Mouse (Mus musculus) C2C12 (cell line): Measurements from ENCODE around the gene Ippk. TPM values are rescaled to one million over a fixed set of nuclear protein-coding genes. Genes with fewer than 3 reads are reported as not detected.

Source experiments
- H3K27me3 ChIP-seq: one replicate; pipeline ENCODE4 v1.6.1; 2011; ENCODE audit not compliant: control insufficient read depth, insufficient read depth, insufficient read length
- H3K36me3 ChIP-seq: one replicate; pipeline ENCODE4 v1.6.1; 2011; ENCODE audit not compliant: control insufficient read depth, insufficient read depth
- H3K4me3 ChIP-seq: one replicate; pipeline ENCODE4 v1.5.1; 2011; ENCODE audit warnings: mild to moderate bottlenecking, control low read depth; ENCODE audit not compliant: poor library complexity, insufficient read depth, severe bottlenecking
- H3K79me2 ChIP-seq: one replicate; pipeline ENCODE4 v1.6.1; 2011; ENCODE audit not compliant: control insufficient read depth, insufficient read depth
- H3K79me3 ChIP-seq: one replicate; pipeline ENCODE4 v1.6.1; 2011; ENCODE audit warnings: low read depth, control low read depth
- H3ac ChIP-seq: one replicate; pipeline ENCODE3; 2011; ENCODE audit warnings: low read depth; ENCODE audit not compliant: control insufficient read depth, insufficient read length
- CEBPB ChIP-seq: IDR thresholded peaks from one replicate; pipeline ENCODE4 v1.6.1; 2011; ENCODE audit warnings: low read depth, mild to moderate bottlenecking, control low read depth, moderate library complexity
- CTCF ChIP-seq: IDR thresholded peaks from one replicate; pipeline ENCODE4 v1.5.1; 2011; ENCODE audit not compliant: control insufficient read depth, insufficient read depth, insufficient read length
- FOSL1 ChIP-seq: IDR thresholded peaks from one replicate; pipeline ENCODE4 v1.8.0; 2011; ENCODE audit warnings: mild to moderate bottlenecking, low read length; ENCODE audit not compliant: poor library complexity, insufficient read depth, severe bottlenecking
- MAX ChIP-seq: IDR thresholded peaks from one replicate; pipeline ENCODE4 v1.6.1; 2011; ENCODE audit warnings: mild to moderate bottlenecking, control low read depth
- MYOD1 ChIP-seq: IDR thresholded peaks from one replicate; pipeline ENCODE4 v1.6.1; 2011; ENCODE audit warnings: low read depth; ENCODE audit not compliant: control insufficient read depth, insufficient read length
- MYOG ChIP-seq: IDR thresholded peaks from one replicate; pipeline ENCODE4 v1.6.1; 2011; ENCODE audit not compliant: control insufficient read depth, insufficient read length; ENCODE audit errors: extremely low read depth
- USF1 ChIP-seq: IDR thresholded peaks from one replicate; pipeline ENCODE4 v1.6.1; 2011; ENCODE audit warnings: low read depth, mild to moderate bottlenecking, control low read depth, moderate library complexity
- polyA plus RNA-seq: library from polyadenylated mRNA; unstranded; fragments of >200 nt; fragmentation: generic; extraction: Trizol; gene quantifications from one replicate; pipeline ENCODE4 v1.2.1, GENCODE M21; 2012; ENCODE audit warnings: missing spikeins

Gene Ippk
- polyA plus RNA-seq, 1 experiment, result 5.4 TPM

- H3K36me3 ChIP-seq, result peaks cover 48% of the 10 kb centered on the region
- H3K79me2 ChIP-seq, result peaks cover 47% of the 10 kb centered on the region
- no peaks in the 10 kb centered on the region for H3K27me3 ChIP-seq
- peaks cover 23% of the 10 kb centered on the region for H3K79me3 ChIP-seq
- no peak overlapping the region for H3ac ChIP-seq
- TF ChIP-seq FOSL1 (no peak), MAX (no peak), MYOG (no peak), USF1 (no peak)
- no peak overlapping the region for H3K4me3 ChIP-seq
These were observed 12.4 kb downstream of the Ippk start for GRCm38 (mm10) chr13:49433268-49434029.

GRCm38 (mm10) chr13:49435745-49436144 lies 14.7 kb downstream of the Ippk start:
- no peak overlapping the region for H3K4me3 ChIP-seq
- H3K36me3 ChIP-seq, result peaks cover 52% of the 10 kb centered on the region
- H3K27me3 ChIP-seq, result no peaks in the 10 kb centered on the region
- no peak overlapping the region for H3ac ChIP-seq
- peaks cover 24% of the 10 kb centered on the region for H3K79me2 ChIP-seq
- TF ChIP-seq MYOG (no peak), MYOD1 (no peak), USF1 (no peak), MAX (no peak), CEBPB (no peak)
- peaks cover 8% of the 10 kb centered on the region for H3K79me3 ChIP-seq

- peaks cover 7% of the 10 kb centered on the region for H3K79me3 ChIP-seq
- TF ChIP-seq CTCF, result no peak
- no peak for TF ChIP-seq MAX
- TF ChIP-seq MYOD1, result no peak
- no peak for TF ChIP-seq FOSL1
- TF ChIP-seq USF1, result no peak
- H3ac ChIP-seq, result no peak overlapping the region
- peaks cover 52% of the 10 kb centered on the region for H3K36me3 ChIP-seq
- H3K79me2 ChIP-seq, result peaks cover 20% of the 10 kb centered on the region
- H3K4me3 ChIP-seq, result no peak overlapping the region
- no peaks in the 10 kb centered on the region for H3K27me3 ChIP-seq
These were observed 15.1 kb downstream of the Ippk start for GRCm38 (mm10) chr13:49436170-49436569.

GRCm38 (mm10) chr13:49444451-49444850 lies 23.4 kb downstream of the Ippk start:
- no peaks in the 10 kb centered on the region for H3K27me3 ChIP-seq
- H3K79me2 ChIP-seq, result no peaks in the 10 kb centered on the region
- H3K79me3 ChIP-seq, result no peaks in the 10 kb centered on the region
- peaks cover 36% of the 10 kb centered on the region for H3K36me3 ChIP-seq
- TF ChIP-seq MAX (no peak), CEBPB (no peak), FOSL1 (no peak), CTCF (no peak), MYOD1 (no peak), MYOG (no peak), USF1 (no peak)
- H3K4me3 ChIP-seq, result no peak overlapping the region
- H3ac ChIP-seq, result no peak overlapping the region

DNA sequence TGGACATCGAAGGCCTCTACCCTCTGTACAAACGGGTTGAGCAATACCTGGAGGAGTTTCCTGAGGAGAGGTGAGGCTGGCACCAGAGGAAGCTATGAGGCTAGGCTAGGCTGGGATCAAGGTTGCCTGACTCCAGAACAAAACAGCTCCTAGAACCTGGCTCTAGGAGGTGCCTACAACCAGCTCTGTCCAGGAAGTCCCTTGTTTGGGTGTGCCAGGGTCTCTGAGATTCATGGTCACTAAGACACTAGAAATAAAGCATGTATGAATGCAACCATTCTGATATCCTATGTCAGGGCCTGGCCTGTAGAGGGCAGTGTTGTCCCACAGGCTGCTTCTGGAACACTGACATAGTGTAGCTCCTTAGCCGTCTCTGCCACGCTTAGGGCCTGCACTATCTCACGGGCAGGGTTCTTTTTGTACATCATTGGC lies 28.3 kb downstream of the Ippk start:
- no peak for TF ChIP-seq MYOD1
- no peak for TF ChIP-seq MAX
- TF ChIP-seq CEBPB, result no peak
- TF ChIP-seq CTCF, result peak; percentile 81
- no peak for TF ChIP-seq MYOG
- H3K36me3 ChIP-seq, result peaks cover 43% of the 10 kb centered on the region
- H3K79me2 ChIP-seq, result no peaks in the 10 kb centered on the region
- no peaks in the 10 kb centered on the region for H3K79me3 ChIP-seq
- no peak overlapping the region for H3K4me3 ChIP-seq
- H3K27me3 ChIP-seq, result no peaks in the 10 kb centered on the region
- H3ac ChIP-seq, result no peak overlapping the region

- H3K4me3 ChIP-seq, result no peak overlapping the region
- H3K36me3 ChIP-seq, result peaks cover 58% of the 10 kb centered on the region
- no peaks in the 10 kb centered on the region for H3K79me3 ChIP-seq
- no peaks in the 10 kb centered on the region for H3K27me3 ChIP-seq
- no peak overlapping the region for H3ac ChIP-seq
- H3K79me2 ChIP-seq, result no peaks in the 10 kb centered on the region
- no peak for TF ChIP-seq MYOD1
- TF ChIP-seq CEBPB, result peak; percentile 62
- TF ChIP-seq MAX, result no peak
- no peak for TF ChIP-seq FOSL1
- no peak for TF ChIP-seq MYOG
- TF ChIP-seq USF1, result no peak
These were observed 39.2 kb downstream of the Ippk start for GRCm38 (mm10) chr13:49460276-49460675.
